Mouse (Mus musculus) lung, adult 2 months (tissue): Measurements from ENCODE around the gene Mrps2.

Experiments
- CTCF ChIP-seq: fragments of 200-500 bp; IDR thresholded peaks from 2 replicates; pipeline ENCODE4 v1.5.1; 2011; ENCODE audit warnings: mild to moderate bottlenecking, low read length, control low read depth; ENCODE audit not compliant: insufficient read depth
- POLR2A ChIP-seq: fragments of 200-500 bp; IDR thresholded peaks from 2 replicates; pipeline ENCODE4 v1.6.1; 2011; ENCODE audit warnings: low read depth, mild to moderate bottlenecking, control low read depth, low read length, borderline replicate concordance; ENCODE audit errors: extremely low read depth

DNA sequence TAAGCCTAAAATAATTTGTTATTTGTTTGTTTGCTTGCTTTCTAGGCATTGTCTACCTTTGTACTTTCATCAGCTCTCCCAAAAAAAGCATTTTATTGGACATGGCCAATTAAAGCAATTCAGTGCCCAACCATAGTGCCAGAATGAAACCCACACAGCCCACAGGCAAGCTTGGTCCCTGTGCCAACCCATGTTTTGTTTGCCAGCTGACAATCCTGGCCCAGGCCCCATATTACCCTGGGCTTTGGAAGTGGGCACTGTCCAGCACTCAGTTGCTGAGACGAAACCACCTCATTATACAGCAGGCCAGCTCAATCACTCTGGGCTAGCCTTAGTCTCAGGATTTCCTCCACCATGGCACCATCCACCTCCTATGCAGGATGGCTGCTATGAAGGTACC lies 11.2 kb upstream of the Mrps2 start:
- no peak for TF ChIP-seq CTCF
- TF ChIP-seq POLR2A, result no peak
